Comparison of ENCODE assay signal across 8 mouse cellular contexts in the genomic region with DNA sequence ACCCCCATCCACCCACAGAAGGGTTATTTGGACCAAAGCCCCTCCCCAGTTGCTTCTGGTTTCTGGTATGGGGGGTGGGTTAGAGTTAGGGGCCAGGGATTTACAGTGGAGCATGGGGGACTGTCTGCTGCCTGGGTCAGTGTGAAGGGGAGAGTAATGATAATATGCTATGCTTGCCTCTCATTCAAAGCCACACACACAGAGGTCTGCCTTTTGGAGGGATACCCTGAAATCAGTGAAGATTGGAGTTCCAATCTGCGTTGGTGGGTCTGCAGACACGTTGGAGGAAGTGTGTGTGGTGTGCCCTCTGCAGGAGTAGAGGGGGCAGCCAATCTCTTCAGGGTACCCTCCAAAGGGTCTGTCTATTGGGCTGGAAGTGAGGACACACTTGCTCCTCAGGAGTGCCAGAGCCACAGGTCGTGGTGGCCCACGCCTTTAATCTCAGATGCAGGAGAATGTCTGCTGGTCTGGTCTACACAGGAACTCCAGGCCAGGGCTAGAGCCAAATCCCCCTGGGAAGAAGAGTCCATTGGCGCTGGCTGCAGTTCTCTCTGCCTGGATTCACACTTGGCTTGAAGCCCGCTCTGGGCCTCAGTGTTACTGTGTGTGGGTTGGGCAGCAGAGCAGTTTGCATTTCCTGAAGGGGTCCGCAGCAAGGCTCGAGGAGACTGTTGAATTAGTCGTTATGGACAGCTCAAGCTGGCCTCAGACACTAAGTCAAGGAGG. TPM values are rescaled to one million over a fixed set of nuclear protein-coding genes. Genes with fewer than 3 reads are reported as not detected.
DNase-seq lines count a peak whose midpoint lies in the region; ATAC-seq and TF ChIP-seq lines count a peak whose summit lies in the region.

No protein-coding gene starts in this region.

- WGBS in hindbrain, embryonic 15.5 days = 17% methylated on average over 9 of the region's 9 CpGs

- peak overlapping the region; percentile 92 for H3K4me2 ChIP-seq in hindbrain, embryonic 15.5 days
- H3K4me2 ChIP-seq in myocyte (ENCODE audit: low read depth) = peak overlapping the region; percentile 92

- no peaks in the 10 kb centered on the region for H3K27me3 ChIP-seq in hindbrain, embryonic 15.5 days
- no peaks in the 10 kb centered on the region for H3K27me3 ChIP-seq in myocyte (ENCODE audit: control insufficient read depth, insufficient read depth, insufficient read length)

- peaks cover 69% of the 10 kb centered on the region for H3K4me1 ChIP-seq in hindbrain, embryonic 15.5 days (replicated peaks)

- H3K36me3 ChIP-seq in hindbrain, embryonic 15.5 days = no peaks in the 10 kb centered on the region
- H3K36me3 ChIP-seq in myocyte (ENCODE audit: control insufficient read depth, insufficient read depth) = no peaks in the 10 kb centered on the region

- ATAC-seq in hindbrain, embryonic 15.5 days (ENCODE audit: low FRiP score, low read depth) = no peak
- ATAC-seq in activated CD4-positive, CD25-positive, alpha-beta regulatory T cell, adult 4 months = no peak

- H3K9ac ChIP-seq in hindbrain, embryonic 15.5 days = peak overlapping the region; percentile 84

- no peak for TF ChIP-seq POLR2A in myocyte (IDR thresholded peaks at IDR 0.05; ENCODE audit: insufficient read length, low read depth)

- H3K9me3 ChIP-seq in hindbrain, embryonic 15.5 days = no peaks in the 10 kb centered on the region

- no peaks in the 10 kb centered on the region for H3K79me2 ChIP-seq in myocyte (ENCODE audit: control insufficient read depth, insufficient read depth)

- no peak overlapping the region for H3ac ChIP-seq in myocyte (ENCODE audit: control insufficient read depth, insufficient read length)

- peak overlapping the region; percentile 86 for H3K27ac ChIP-seq in hindbrain, embryonic 15.5 days (replicated peaks)

- peak overlapping the region; percentile 73 for H3K4me3 ChIP-seq in hindbrain, embryonic 15.5 days
- peak overlapping the region; percentile 26 for H3K4me3 ChIP-seq in myocyte

- DNase-seq in layer of hippocampus, postnatal 10 days (ENCODE audit: low spot score in 2 of 2) = peak; percentile 30 to 49
- DNase-seq in layer of hippocampus, postnatal 25 days (ENCODE audit: extremely low spot score in 1 of 2, low spot score in 1 of 2) = no peak
- DNase-seq in cerebellum, postnatal 14 days = peak; percentile 54 to 60
- no peak for DNase-seq in urinary bladder, postnatal 14 days (ENCODE audit: low spot score)
- no peak for DNase-seq in embryo, embryonic 9.5 days (ENCODE audit: extremely low spot score)

TF ChIP-seq in myocyte, 11 proteins besides CTCF, POLR2A, EP300 and RAD21:
- TF ChIP-seq CEBPB (IDR thresholded peaks at IDR 0.05; ENCODE audit: insufficient read depth, poor library complexity, severe bottlenecking) (no peak), TCF3 (IDR thresholded peaks at IDR 0.05; ENCODE audit: insufficient read length, low read depth) (no peak), REST (IDR thresholded peaks at IDR 0.05; ENCODE audit: insufficient read depth, insufficient read length) (no peak), MAX (IDR thresholded peaks at IDR 0.05; ENCODE audit: low read depth) (no peak), SRF (IDR thresholded peaks at IDR 0.05; ENCODE audit: control insufficient read depth, insufficient read length, low read depth) (no peak), TCF12 (IDR thresholded peaks at IDR 0.05; ENCODE audit: insufficient read depth, poor library complexity, severe bottlenecking) (no peak), E2F4 (IDR thresholded peaks at IDR 0.05; ENCODE audit: insufficient read depth) (no peak), MYOD1 (IDR thresholded peaks at IDR 0.05; ENCODE audit: control insufficient read depth in 1 of 3, insufficient read length in 2 of 3, low read depth in 2 of 3) (no peak), MYOG (IDR thresholded peaks at IDR 0.05; ENCODE audit: control insufficient read depth in 1 of 3, insufficient read depth in 1 of 3, insufficient read length in 2 of 3, low read depth in 2 of 3) (no peak), POLR2AphosphoS2 (IDR thresholded peaks at IDR 0.05; ENCODE audit: insufficient read length, low read depth) (no peak), USF1 (IDR thresholded peaks at IDR 0.05; ENCODE audit: low read depth) (no peak)

RNA-seq across cellular contexts. Expression of a gene that starts 1.7 kb away (rescaled TPM):
- 100 to 1,000 TPM; 129 to 138 TPM for total RNA-seq in layer of hippocampus, postnatal 10 days (2021)
- total RNA-seq in layer of hippocampus, postnatal 25 days (2021) = 100 to 1,000 TPM; 100 to 111 TPM
- polyA plus RNA-seq in hindbrain, embryonic 15.5 days (2015; fragmentation: Nextera tagmentation; extraction: Ambion mirVana) = 180 and 184 TPM in 2 replicates
- polyA plus RNA-seq in myocyte (2012; fragmentation: generic; extraction: Trizol) = 3.4 TPM
- not detected for polyA plus RNA-seq in activated CD4-positive, CD25-positive, alpha-beta regulatory T cell, adult 4 months (2017; shearing (Covaris generic))

RNA-seq across cellular contexts. Expression of a gene that starts 16.3 kb away (rescaled TPM):
- 1 to 10 TPM; 2.0 to 3.2 TPM for total RNA-seq in layer of hippocampus, postnatal 10 days (2021)
- total RNA-seq in layer of hippocampus, postnatal 25 days (2021) = 10 to 100 TPM; 28.5 to 30.7 TPM
- polyA plus RNA-seq in hindbrain, embryonic 15.5 days (2015; fragmentation: Nextera tagmentation; extraction: Ambion mirVana) = 3.0 and 5.1 TPM in 2 replicates
- polyA plus RNA-seq in myocyte (2012; fragmentation: generic; extraction: Trizol) = 0.35 TPM
- polyA plus RNA-seq in activated CD4-positive, CD25-positive, alpha-beta regulatory T cell, adult 4 months (2017; shearing (Covaris generic)) = not detected

RNA-seq across cellular contexts. Expression of a gene that starts 23.7 kb away (rescaled TPM):
- 10 to 100 TPM; 25.3 to 31.0 TPM for total RNA-seq in layer of hippocampus, postnatal 10 days (2021)
- total RNA-seq in layer of hippocampus, postnatal 25 days (2021) = 10 to 100 TPM; 17.6 to 19.2 TPM
- polyA plus RNA-seq in hindbrain, embryonic 15.5 days (2015; fragmentation: Nextera tagmentation; extraction: Ambion mirVana) = 73.8 and 84.5 TPM in 2 replicates
- 0.10 TPM for polyA plus RNA-seq in myocyte (2012; fragmentation: generic; extraction: Trizol)
- polyA plus RNA-seq in activated CD4-positive, CD25-positive, alpha-beta regulatory T cell, adult 4 months (2017; shearing (Covaris generic)) = 10 to 100 TPM; 66.6 to 70.2 TPM

RNA-seq across cellular contexts. Expression of a gene that starts 57.2 kb away (rescaled TPM):
- under 1 TPM in 1 of 2 experiments, not detected in 1; 0.29 TPM for total RNA-seq in layer of hippocampus, postnatal 10 days (2021)
- under 1 TPM in 1 of 2 experiments, not detected in 1; 0.37 TPM for total RNA-seq in layer of hippocampus, postnatal 25 days (2021)
- polyA plus RNA-seq in hindbrain, embryonic 15.5 days (2015; fragmentation: Nextera tagmentation; extraction: Ambion mirVana) = 0.67 and 0.75 TPM in 2 replicates
- polyA plus RNA-seq in myocyte (2012; fragmentation: generic; extraction: Trizol) = 42.4 TPM
- 1 to 10 TPM; 2.7 to 3.6 TPM for polyA plus RNA-seq in activated CD4-positive, CD25-positive, alpha-beta regulatory T cell, adult 4 months (2017; shearing (Covaris generic))

Comparison
In these comparisons a context has a peak if more than half of its experiments do, and no peak if none do; other contexts are left out.
1. DNase-seq: peak in layer of hippocampus, postnatal 10 days (2 of 2) and cerebellum, postnatal 14 days (2 of 2); none in layer of hippocampus, postnatal 25 days (0 of 2), urinary bladder, postnatal 14 days (single experiment) and embryo, embryonic 9.5 days (single experiment).
2. RNA of a gene that starts 1.7 kb away (polyA plus RNA-seq): 180 to 184 TPM in hindbrain, embryonic 15.5 days; 3.4 TPM in myocyte (single experiment) and not detected in activated CD4-positive, CD25-positive, alpha-beta regulatory T cell, adult 4 months; every median in the first group is over 10 times any median in the second.
3. RNA of a gene that starts 23.7 kb away (polyA plus RNA-seq): 73.8 to 84.5 TPM in hindbrain, embryonic 15.5 days and 66.6 to 70.2 TPM in activated CD4-positive, CD25-positive, alpha-beta regulatory T cell, adult 4 months; 0.10 TPM in myocyte (single experiment); every median in the first group is over 10 times any median in the second.